Mouse (Mus musculus) CD4-positive helper T cell, adult 2 months (primary cell): Measurements from ENCODE around the gene Mllt6.
"Not testable (repeated sequence)": the region's sequence is repeated elsewhere in the genome, so short reads cannot be mapped to it uniquely, and the experiment has no call there.

Experiments used
- DNase-seq: peaks from one replicate; pipeline ENCODE4 v3.0.0-alpha.2; 2012; ENCODE audit warnings: low read depth, missing footprints, low spot score

Mllt6 gene

GRCm38 (mm10) chr11:97694921-97695711, 31.9 kb downstream of the Mllt6 start:
- DNase-seq, result no peak

- DNase-seq, result no peak
Observed at GRCm38 (mm10) chr11:97695712-97696401, 32.6 kb downstream of the Mllt6 start.

GRCm38 (mm10) chr11:97696669-97697068, 33.5 kb downstream of the Mllt6 start:
- no peak for DNase-seq

DNA sequence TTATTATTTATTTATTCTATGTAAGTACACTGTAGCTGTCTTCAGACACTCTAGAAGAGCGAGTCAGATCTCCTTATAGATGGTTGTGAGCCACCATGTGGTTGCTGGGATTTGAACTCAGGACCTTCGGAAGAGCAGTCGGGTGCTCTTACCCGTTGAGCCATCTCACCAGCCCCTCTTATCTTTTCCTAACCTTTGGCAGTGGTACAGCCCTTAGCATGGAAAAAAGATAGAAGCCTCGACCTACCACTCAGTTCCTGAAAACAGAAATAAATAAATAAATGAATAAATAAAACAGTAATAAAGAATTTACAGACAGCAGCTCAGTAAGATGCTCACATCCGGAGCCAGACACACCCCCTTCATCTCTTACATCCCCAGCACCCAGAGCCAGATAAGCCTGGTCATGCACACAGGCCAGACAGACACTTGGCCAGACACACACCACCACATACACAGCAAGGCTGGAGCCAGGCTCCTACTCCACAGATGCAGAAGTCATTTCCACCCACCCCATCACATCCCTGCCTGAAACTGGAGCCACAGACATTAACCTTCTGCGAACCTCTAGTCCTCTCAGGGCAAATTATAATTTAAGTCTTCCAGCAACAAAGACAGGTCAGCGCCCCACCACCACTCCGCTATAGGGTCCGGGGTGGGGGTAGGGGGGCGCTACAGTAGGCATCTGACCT, 34.1 kb downstream of the Mllt6 start:
- no peak for DNase-seq

DNA sequence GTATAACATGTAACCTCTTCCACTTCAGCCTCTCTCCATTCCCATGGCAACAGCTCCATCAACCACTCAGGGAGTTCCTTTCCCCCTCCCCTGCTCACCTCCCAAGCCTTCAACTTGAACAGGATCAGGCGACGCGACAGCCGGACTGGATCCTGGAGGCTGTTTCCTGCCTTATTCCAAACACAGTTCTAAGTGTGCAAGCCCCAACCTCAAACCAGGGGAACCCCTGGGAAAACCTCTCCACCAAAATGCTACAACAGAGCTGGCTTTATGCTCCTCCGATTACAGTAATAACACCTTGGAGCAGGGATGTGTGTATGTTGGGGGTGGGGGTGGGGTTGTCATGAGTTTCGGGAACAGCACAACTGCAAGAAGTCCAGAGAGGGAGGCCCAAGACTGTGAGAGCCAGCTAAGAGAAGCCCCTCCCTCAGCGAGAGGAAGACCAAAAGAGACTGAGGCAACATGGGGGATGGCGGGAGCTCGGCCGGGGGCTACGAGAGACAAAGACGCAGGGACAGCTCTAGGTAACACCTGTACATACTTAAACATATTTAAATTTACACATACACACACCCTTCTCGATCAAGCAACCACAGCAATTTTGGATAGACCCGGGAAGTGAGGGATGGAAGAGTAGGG, 34.8 kb downstream of the Mllt6 start:
- no peak for DNase-seq

- DNase-seq, result peak; percentile 45
Observed at GRCm38 (mm10) chr11:97698741-97699611, 35.8 kb downstream of the Mllt6 start.

DNA sequence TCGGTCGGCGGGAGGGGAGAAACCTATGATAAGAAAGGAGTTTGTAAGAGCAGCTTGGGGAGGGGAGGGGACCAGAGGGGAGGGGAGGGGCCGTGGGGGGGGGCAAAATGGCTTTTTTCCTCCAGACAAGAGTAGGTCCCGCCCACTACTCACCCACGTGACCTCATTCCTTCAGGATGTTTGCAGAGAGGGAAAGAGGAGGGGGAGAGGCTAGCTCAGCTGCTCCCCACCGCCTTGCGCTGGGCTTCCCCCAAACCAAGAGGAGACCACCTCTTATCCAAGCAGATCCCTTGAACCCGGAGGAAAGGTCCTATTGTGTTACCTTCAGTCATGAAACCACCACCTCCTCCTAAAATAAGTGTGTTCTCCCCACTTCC, 36.4 kb downstream of the Mllt6 start:
- DNase-seq, result peak; percentile 51

GRCm38 (mm10) chr11:97700003-97700745, 37.0 kb downstream of the Mllt6 start, which contains the start of gene Pcgf2:
Gene Pcgf2 (minus strand): TSS chr11:97700497.
- DNase-seq, result peak; percentile 76

DNA sequence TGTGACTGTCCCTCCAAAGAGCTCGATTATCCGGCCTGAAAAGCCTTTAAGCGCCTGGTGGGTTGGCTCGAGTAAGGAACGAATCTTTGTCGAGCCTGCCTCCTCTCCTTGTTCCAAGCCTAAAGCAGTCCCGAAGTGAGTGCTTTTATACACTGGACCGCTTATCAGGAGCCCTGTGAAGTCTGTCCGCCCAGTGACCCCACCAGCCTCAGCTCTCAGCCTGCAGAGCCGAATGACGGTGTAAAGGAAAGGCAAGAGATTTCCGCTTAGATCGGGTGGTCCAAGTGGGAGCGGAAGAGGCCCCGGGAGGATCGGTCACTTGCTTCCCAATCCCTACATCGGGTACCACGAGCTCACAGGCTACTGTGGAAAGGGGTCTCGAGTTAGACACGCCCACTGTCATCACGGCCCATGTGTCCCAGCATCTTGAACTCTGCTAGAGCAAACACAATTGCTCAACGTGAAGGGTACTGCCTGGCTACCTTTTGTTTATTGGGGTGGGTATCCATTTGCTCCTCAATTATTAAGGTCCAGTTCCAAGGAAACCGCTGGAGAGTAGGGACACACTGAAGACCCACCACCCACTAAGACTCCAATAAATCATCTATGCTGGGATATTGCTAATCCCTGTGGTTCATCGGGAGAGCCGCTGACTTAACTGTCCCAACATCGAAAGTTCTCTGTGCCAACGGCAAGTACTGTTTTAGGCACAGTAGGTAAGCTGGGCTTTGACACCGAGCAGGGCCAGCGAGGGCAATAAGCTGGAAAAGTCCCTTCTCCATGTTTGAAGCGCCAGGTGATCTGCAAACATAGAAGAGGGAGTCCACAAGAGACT, 37.7 kb downstream of the Mllt6 start:
- no peak for DNase-seq

- DNase-seq, result no peak
Observed at GRCm38 (mm10) chr11:97701581-97702392, 38.6 kb downstream of the Mllt6 start.

DNA sequence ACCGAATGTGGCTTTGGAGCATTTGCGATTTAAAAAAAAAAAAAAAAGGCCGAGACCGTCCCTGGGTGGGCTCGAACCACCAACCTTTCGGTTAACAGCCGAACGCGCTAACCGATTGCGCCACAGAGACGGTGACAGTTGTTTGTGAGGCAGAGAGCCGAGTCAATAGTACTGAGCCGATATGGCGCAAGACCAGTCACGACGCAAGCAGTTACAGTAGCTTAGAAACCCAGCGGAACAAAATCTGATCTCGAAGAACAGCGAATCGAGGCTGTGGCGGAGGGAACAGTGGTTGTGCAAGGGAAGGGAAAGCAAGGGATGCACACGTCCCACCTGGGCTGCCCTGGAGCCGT, 39.2 kb downstream of the Mllt6 start:
- peak; percentile 92 for DNase-seq

DNA sequence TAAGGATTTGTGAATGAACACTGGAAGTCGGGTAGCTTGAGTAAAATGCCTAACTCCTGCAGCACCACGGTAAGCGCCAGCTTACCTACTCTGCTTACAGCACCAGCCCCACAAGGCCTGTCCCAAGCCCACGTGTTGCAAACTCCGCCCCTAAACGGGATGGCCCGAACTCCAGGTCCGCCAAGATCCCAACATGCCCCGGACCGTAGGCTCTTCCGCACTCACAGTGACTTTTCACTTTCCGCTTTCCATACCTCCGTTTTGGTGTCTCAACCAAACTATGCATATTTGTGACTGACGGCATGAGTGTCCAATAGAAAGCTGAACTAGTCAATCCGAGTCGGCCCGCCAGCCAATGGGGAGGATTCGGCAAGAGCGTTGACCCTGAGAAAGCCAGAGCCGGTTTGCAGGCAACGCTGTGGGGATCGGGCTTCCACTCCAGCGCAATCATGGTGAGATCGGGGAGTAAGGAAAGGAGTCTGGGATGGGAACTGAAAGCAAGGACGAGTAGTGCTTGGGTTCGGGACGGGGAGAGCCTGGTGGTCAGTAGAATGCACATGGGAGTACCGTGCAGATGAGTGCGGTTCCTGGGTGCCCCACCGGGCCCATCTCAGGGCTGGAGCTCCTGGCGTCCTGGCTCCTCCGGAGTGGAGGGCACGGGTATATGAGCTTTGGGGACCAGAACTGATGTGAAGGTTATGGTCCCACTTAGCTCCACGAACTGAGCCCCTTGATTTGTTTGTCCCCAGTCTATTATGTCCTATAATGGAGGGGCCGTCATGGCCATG, 40.0 kb downstream of the Mllt6 start, which contains the start of gene Psmb3:
Gene Psmb3, plus strand, starts transcription at position 361 of the 788 bp plus-strand sequence.
- DNase-seq, result peak; percentile 99

DNA sequence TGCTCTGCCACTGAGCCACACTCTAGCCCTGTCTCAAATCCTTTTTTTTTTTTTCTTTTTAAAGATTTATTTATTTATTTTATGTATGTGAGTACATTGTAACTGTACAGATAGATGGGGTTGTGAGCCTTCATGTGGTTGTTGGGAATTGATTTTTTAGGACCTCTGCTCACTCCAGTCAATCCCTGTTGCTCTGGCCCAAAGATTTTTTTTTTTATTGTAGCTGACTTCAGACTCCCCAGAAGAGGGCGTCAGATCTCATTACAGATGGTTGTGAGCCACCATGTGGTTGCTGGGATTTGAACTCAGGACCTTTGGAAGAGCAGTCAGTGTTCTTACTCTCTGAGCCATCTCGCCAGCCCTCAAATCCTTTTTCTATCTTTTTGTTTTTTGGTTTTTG, 46.9 kb downstream of the Mllt6 start:
- not testable (repeated sequence) for DNase-seq

DNA sequence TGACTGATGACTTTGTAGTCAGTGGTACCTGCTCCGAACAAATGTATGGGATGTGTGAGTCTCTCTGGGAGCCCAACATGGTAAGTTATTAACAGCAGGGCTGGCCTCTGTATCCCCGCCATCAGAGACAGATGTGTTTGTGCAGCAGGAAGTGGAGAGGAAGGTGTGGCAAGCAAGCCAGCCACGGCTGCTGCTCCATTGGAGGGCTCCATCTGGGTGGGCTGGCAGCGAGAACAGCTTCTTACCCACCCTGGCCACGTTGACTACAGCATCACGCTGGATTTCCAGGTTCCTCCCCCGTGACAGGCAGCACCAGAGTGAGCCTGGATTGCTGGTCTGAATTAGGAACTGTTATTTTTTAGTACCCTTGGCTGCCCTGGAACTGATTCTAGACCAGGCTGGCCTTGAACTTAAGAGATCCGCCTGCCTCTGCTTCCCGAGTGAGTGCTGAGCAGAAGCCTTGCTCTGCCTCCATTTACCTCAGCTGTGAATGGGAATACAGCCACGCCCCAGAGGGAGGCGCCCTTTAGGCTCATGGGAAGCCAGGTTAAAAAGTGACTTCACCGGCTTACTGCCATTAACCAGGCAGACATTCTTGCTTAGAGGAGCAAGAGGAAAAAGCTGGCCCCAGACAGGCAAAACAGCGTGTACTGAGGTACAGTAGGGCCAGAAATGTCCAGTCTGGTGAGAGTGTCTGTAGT, 48.1 kb downstream of the Mllt6 start:
- no peak for DNase-seq

- no peak for DNase-seq
Observed at GRCm38 (mm10) chr11:97712286-97712685, 49.1 kb downstream of the Mllt6 start.

GRCm38 (mm10) chr11:97713896-97714295, 50.7 kb downstream of the Mllt6 start:
- no peak for DNase-seq

DNA sequence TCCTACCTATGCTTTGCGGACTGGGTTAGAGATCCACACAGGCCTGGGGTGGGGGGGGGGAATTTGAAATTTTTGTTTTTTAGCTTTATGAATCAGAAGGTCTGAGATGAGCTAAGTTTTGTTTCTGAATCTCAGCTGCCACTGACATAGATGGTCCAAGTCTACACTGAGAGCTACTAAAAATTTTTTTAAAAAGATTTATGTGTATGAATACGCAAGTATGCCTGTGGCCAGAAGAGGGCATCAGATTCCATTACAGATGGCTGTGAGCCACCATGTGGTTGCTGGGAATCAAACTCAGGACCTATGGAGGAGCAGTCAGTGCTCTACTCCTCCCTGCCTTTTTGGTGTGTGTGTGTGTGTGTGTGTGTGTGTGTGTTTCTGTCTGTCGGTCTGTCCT, 51.1 kb downstream of the Mllt6 start:
- no peak for DNase-seq
